Mouse (Mus musculus): ENCODE measurements around the gene Ctbp1. TPM values are rescaled to one million over a fixed set of nuclear protein-coding genes. Genes with fewer than 3 reads are reported as not detected.
A peak's percentile ranks its signal among the peaks of the same experiment; 100 is the strongest.

The Ctbp1 gene
- polyA plus RNA-seq, 1 experiment from 2014 or later, result 212 TPM

GRCm38 (mm10) chr5:33222389-33222788 is 52.4 kb downstream of the Ctbp1 start:
- Histone ChIP-seq H3K4me1 (replicated peaks) (peaks cover 72% of the 10 kb centered on the region), H3K9ac (no peak overlapping the region), H3K4me2 (no peak overlapping the region), H3K27me3 (no peaks in the 10 kb centered on the region), H3K36me3 (no peaks in the 10 kb centered on the region), H3K27ac (no peak overlapping the region), H3K4me3 (replicated peaks) (no peak overlapping the region), H3K9me3 (replicated peaks) (no peaks in the 10 kb centered on the region)
- 40% methylated on average over 6 of the region's 6 CpGs for WGBS (ENCODE audit: insufficient replicate concordance)
- DNase-seq (no peak), ATAC-seq (ENCODE audit: low read depth) (no peak)

GRCm38 (mm10) chr5:33220350-33221044 is 54.3 kb downstream of the Ctbp1 start:
- H3K27ac ChIP-seq, result no peak overlapping the region
- H3K4me3 ChIP-seq (replicated peaks), result no peak overlapping the region
- H3K4me1 ChIP-seq (replicated peaks), result peaks cover 90% of the 10 kb centered on the region
- H3K36me3 ChIP-seq, result no peaks in the 10 kb centered on the region
- no peak overlapping the region for H3K4me2 ChIP-seq
- 71% methylated on average over 10 of the region's 10 CpGs for WGBS (ENCODE audit: insufficient replicate concordance)
- no peaks in the 10 kb centered on the region for H3K9me3 ChIP-seq (replicated peaks)
- no peaks in the 10 kb centered on the region for H3K27me3 ChIP-seq
- ATAC-seq (ENCODE audit: low read depth), result no peak
- H3K9ac ChIP-seq, result no peak overlapping the region
- no peak for DNase-seq

- no peak for ATAC-seq (ENCODE audit: low read depth)
Measured at GRCm38 (mm10) chr5:33219831-33220230, 55.0 kb downstream of the Ctbp1 start.

GRCm38 (mm10) chr5:33218746-33219449 is 55.9 kb downstream of the Ctbp1 start:
- Histone ChIP-seq H3K9ac (peak overlapping the region; percentile 49; the same call in 1 of the 2 replicates), H3K4me3 (replicated peaks) (no peak overlapping the region), H3K36me3 (no peaks in the 10 kb centered on the region), H3K27ac (peak overlapping the region; percentile 78), H3K9me3 (replicated peaks) (no peaks in the 10 kb centered on the region), H3K4me2 (peak overlapping the region; percentile 65), H3K27me3 (no peaks in the 10 kb centered on the region), H3K4me1 (replicated peaks) (peaks cover 75% of the 10 kb centered on the region)
- 65% methylated on average over 20 of the region's 20 CpGs for WGBS (ENCODE audit: insufficient replicate concordance)
- no peak for DNase-seq
- ATAC-seq (ENCODE audit: low read depth), result no peak

More at GRCm38 (mm10) chr5:33219831-33220230, 55.0 kb downstream of the Ctbp1 start:
- Histone ChIP-seq H3K9me3 (replicated peaks) (no peaks in the 10 kb centered on the region), H3K36me3 (no peaks in the 10 kb centered on the region), H3K27ac (no peak overlapping the region), H3K4me2 (no peak overlapping the region), H3K4me1 (replicated peaks) (peaks cover 84% of the 10 kb centered on the region), H3K4me3 (replicated peaks) (no peak overlapping the region), H3K27me3 (no peaks in the 10 kb centered on the region), H3K9ac (no peak overlapping the region)
- 79% methylated on average over 4 of the region's 4 CpGs for WGBS (ENCODE audit: insufficient replicate concordance)
- no peak for DNase-seq

- 6% methylated on average over 5 of the region's 5 CpGs for WGBS (ENCODE audit: insufficient replicate concordance)
- Histone ChIP-seq H3K4me1 (replicated peaks) (peaks cover 67% of the 10 kb centered on the region), H3K27ac (peak within 1 kb of the TSS; percentile 78), H3K36me3 (no peaks in the 10 kb centered on the region), H3K27me3 (no peaks in the 10 kb centered on the region), H3K4me3 (replicated peaks) (peak within 1 kb of the TSS; percentile 37), H3K9me3 (replicated peaks) (no peaks in the 10 kb centered on the region), H3K9ac (peak within 1 kb of the TSS; percentile 60), H3K4me2 (peak within 1 kb of the TSS; percentile 65)
- ATAC-seq (ENCODE audit: low read depth) (peak; percentile 93), DNase-seq (peak; percentile 64)
Measured at GRCm38 (mm10) chr5:33218081-33218480, 56.7 kb downstream of the Ctbp1 start, which contains the start of gene Spon2. Gene Spon2 (minus strand): TSS chr5:33218455.

- no peaks in the 10 kb centered on the region for H3K27me3 ChIP-seq
- no peaks in the 10 kb centered on the region for H3K36me3 ChIP-seq
- DNase-seq, result peak; percentile 6
- H3K4me2 ChIP-seq, result peak overlapping the region; percentile 65
- H3K27ac ChIP-seq, result peak overlapping the region; percentile 78
- peak; percentile 71 for ATAC-seq (ENCODE audit: low read depth)
- WGBS (ENCODE audit: insufficient replicate concordance), result 21% methylated on average over 3 of the region's 3 CpGs
- H3K4me3 ChIP-seq (replicated peaks), result peak overlapping the region; percentile 37
- H3K9me3 ChIP-seq (replicated peaks), result no peaks in the 10 kb centered on the region
- H3K4me1 ChIP-seq (replicated peaks), result peaks cover 63% of the 10 kb centered on the region
- H3K9ac ChIP-seq, result peak overlapping the region; percentile 60
Measured at GRCm38 (mm10) chr5:33217663-33218062, 57.1 kb downstream of the Ctbp1 start.

GRCm38 (mm10) chr5:33214723-33215122 is 60.1 kb downstream of the Ctbp1 start:
- Histone ChIP-seq H3K27ac (no peak overlapping the region), H3K4me3 (replicated peaks) (no peak overlapping the region), H3K36me3 (no peaks in the 10 kb centered on the region), H3K9ac (no peak overlapping the region), H3K9me3 (replicated peaks) (no peaks in the 10 kb centered on the region), H3K4me2 (no peak overlapping the region), H3K27me3 (no peaks in the 10 kb centered on the region), H3K4me1 (replicated peaks) (peaks cover 43% of the 10 kb centered on the region)
- ATAC-seq (ENCODE audit: low read depth), result no peak
- no peak for DNase-seq
- WGBS (ENCODE audit: insufficient replicate concordance), result 56% methylated on average over 4 of the region's 4 CpGs

GRCm38 (mm10) chr5:33211254-33211653 is 63.5 kb downstream of the Ctbp1 start:
- Histone ChIP-seq H3K36me3 (no peaks in the 10 kb centered on the region), H3K9me3 (replicated peaks) (no peaks in the 10 kb centered on the region), H3K27me3 (no peaks in the 10 kb centered on the region), H3K4me1 (replicated peaks) (peaks cover 20% of the 10 kb centered on the region), H3K9ac (no peak overlapping the region), H3K27ac (no peak overlapping the region), H3K4me3 (replicated peaks) (no peak overlapping the region), H3K4me2 (no peak overlapping the region)
- WGBS (ENCODE audit: insufficient replicate concordance), result 61% methylated on average over 5 of the region's 5 CpGs
- DNase-seq (no peak), ATAC-seq (ENCODE audit: low read depth) (no peak)

GRCm38 (mm10) chr5:33210515-33210914 is 64.3 kb downstream of the Ctbp1 start:
- Histone ChIP-seq H3K4me3 (replicated peaks) (no peak overlapping the region), H3K4me1 (replicated peaks) (peaks cover 19% of the 10 kb centered on the region), H3K9me3 (replicated peaks) (no peaks in the 10 kb centered on the region), H3K36me3 (no peaks in the 10 kb centered on the region), H3K27ac (no peak overlapping the region), H3K4me2 (no peak overlapping the region), H3K9ac (no peak overlapping the region), H3K27me3 (no peaks in the 10 kb centered on the region)
- ATAC-seq (ENCODE audit: low read depth) (no peak), DNase-seq (no peak)
- WGBS (ENCODE audit: insufficient replicate concordance), result 70% methylated on average over 3 of the region's 3 CpGs

- Histone ChIP-seq H3K9me3 (replicated peaks) (no peaks in the 10 kb centered on the region), H3K4me2 (no peak overlapping the region), H3K27me3 (no peaks in the 10 kb centered on the region), H3K4me1 (replicated peaks) (peaks cover 35% of the 10 kb centered on the region), H3K4me3 (replicated peaks) (no peak overlapping the region), H3K36me3 (no peaks in the 10 kb centered on the region), H3K27ac (no peak overlapping the region), H3K9ac (no peak overlapping the region)
- no peak for ATAC-seq (ENCODE audit: low read depth)
- WGBS (ENCODE audit: insufficient replicate concordance), result 50% methylated on average over 14 of the region's 14 CpGs
- no peak for DNase-seq
Measured at GRCm38 (mm10) chr5:33208533-33209245, 66.1 kb downstream of the Ctbp1 start.

- no peak overlapping the region for H3K4me2 ChIP-seq
- no peak for ATAC-seq (ENCODE audit: low read depth)
- 53% methylated on average over 9 of the region's 9 CpGs for WGBS (ENCODE audit: insufficient replicate concordance)
Measured at GRCm38 (mm10) chr5:33207136-33207535, 67.7 kb downstream of the Ctbp1 start.

More at GRCm38 (mm10) chr5:33207136-33207535, 67.7 kb downstream of the Ctbp1 start:
- Histone ChIP-seq H3K27ac (no peak overlapping the region), H3K27me3 (no peaks in the 10 kb centered on the region), H3K9ac (no peak overlapping the region), H3K4me3 (replicated peaks) (no peak overlapping the region), H3K9me3 (replicated peaks) (no peaks in the 10 kb centered on the region), H3K36me3 (no peaks in the 10 kb centered on the region), H3K4me1 (replicated peaks) (peaks cover 44% of the 10 kb centered on the region)
- DNase-seq, result no peak
